Mouse (Mus musculus): ENCODE measurements around the gene Aldh1l2. TPM values are rescaled to one million over a fixed set of nuclear protein-coding genes. Genes with fewer than 3 reads are reported as not detected.

Gene Aldh1l2
- total RNA-seq, 2 experiments from 2014 or later = 0.36 to 0.89 TPM

- DNase-seq = no peak
Observed at GRCm38 (mm10) chr10:83457531-83457930, 76.4 kb downstream of the Aldh1l2 start.

- DNase-seq = no peak
Observed at GRCm38 (mm10) chr10:83448582-83448981, 85.4 kb downstream of the Aldh1l2 start.

Other genes with a start within 250 kb of the Aldh1l2 start
- gene Slc41a2, start 196.3 kb downstream of the Aldh1l2 start, total RNA-seq (2021) = 10 to 100 TPM in 1 of 2 experiments, 1 to 10 TPM in 1; 7.5 to 11.9 TPM
- 1 to 10 TPM in 1 of 2 experiments, under 1 TPM in 1; 0.82 to 1.0 TPM for gene D10Wsu102e, start 173.9 kb downstream of the Aldh1l2 start, total RNA-seq (2021)
- gene Washc4, start 9.6 kb upstream of the Aldh1l2 start, total RNA-seq (2021) = 10 to 100 TPM; 26.1 to 29.8 TPM
- 100 to 1,000 TPM in 1 of 2 experiments, 10 to 100 TPM in 1; 82.5 to 195 TPM for gene Appl2, start 114.6 kb upstream of the Aldh1l2 start, total RNA-seq (2021)
- 10 to 100 TPM; 12.5 to 17.7 TPM for gene 1500009L16Rik, start 188.7 kb upstream of the Aldh1l2 start, total RNA-seq (2021)